Mouse (Mus musculus): ENCODE measurements around the gene Selenoo. TPM values are rescaled to one million over a fixed set of nuclear protein-coding genes. Genes with fewer than 3 reads are reported as not detected.

Selenoo gene
- polyA plus RNA-seq, 1 experiment, result 9.2 TPM

- Histone ChIP-seq H3K4me1 (ENCODE audit: control insufficient read depth, insufficient read depth, low read length) (peaks cover 2% of the 10 kb centered on the region), H3K4me3 (ENCODE audit: low read depth, low read length) (peak overlapping the region; percentile 64), H3K27ac (ENCODE audit: insufficient read depth, low read length) (no peak overlapping the region), H3K36me3 (ENCODE audit: control insufficient read depth, insufficient read depth, low read length, poor library complexity, severe bottlenecking) (no peaks in the 10 kb centered on the region), H3K9me3 (replicated peaks; ENCODE audit: control insufficient read depth, insufficient read depth, low read length, poor library complexity, severe bottlenecking) (no peaks in the 10 kb centered on the region), H3K9ac (ENCODE audit: low read depth, poor library complexity, severe bottlenecking) (peak overlapping the region; percentile 62), H3K27me3 (ENCODE audit: control insufficient read depth, insufficient read depth, low read length, poor library complexity, severe bottlenecking) (peaks cover 2% of the 10 kb centered on the region; the same call in 1 of the 2 replicates)
- TF ChIP-seq CTCF (IDR thresholded peaks at IDR 0.05; ENCODE audit: low read depth, low read length) (no peak), POLR2A (IDR thresholded peaks at IDR 0.05; ENCODE audit: insufficient read depth, low read length) (no peak), EP300 (IDR thresholded peaks at IDR 0.05; ENCODE audit: insufficient read depth, low read depth, low read length) (no peak)
Observed at GRCm38 (mm10) chr15:89060032-89060681, 28.7 kb upstream of the Selenoo start.

- TF ChIP-seq POLR2A (IDR thresholded peaks at IDR 0.05; ENCODE audit: insufficient read depth, low read length) (no peak), EP300 (IDR thresholded peaks at IDR 0.05; ENCODE audit: insufficient read depth, low read depth, low read length) (no peak), CTCF (IDR thresholded peaks at IDR 0.05; ENCODE audit: low read depth, low read length) (no peak)
- H3K36me3 ChIP-seq (ENCODE audit: control insufficient read depth, insufficient read depth, low read length, poor library complexity, severe bottlenecking), result no peaks in the 10 kb centered on the region
- H3K4me3 ChIP-seq (ENCODE audit: low read depth, low read length), result no peak overlapping the region
- H3K4me1 ChIP-seq (ENCODE audit: control insufficient read depth, insufficient read depth, low read length), result peaks cover 2% of the 10 kb centered on the region
- H3K27me3 ChIP-seq (ENCODE audit: control insufficient read depth, insufficient read depth, low read length, poor library complexity, severe bottlenecking), result peaks cover 2% of the 10 kb centered on the region; the same call in 1 of the 2 replicates
- H3K9ac ChIP-seq (ENCODE audit: low read depth, poor library complexity, severe bottlenecking), result no peak overlapping the region
- H3K27ac ChIP-seq (ENCODE audit: insufficient read depth, low read length), result no peak overlapping the region
- no peaks in the 10 kb centered on the region for H3K9me3 ChIP-seq (replicated peaks; ENCODE audit: control insufficient read depth, insufficient read depth, low read length, poor library complexity, severe bottlenecking)
Observed at GRCm38 (mm10) chr15:89060811-89061460, 27.9 kb upstream of the Selenoo start.

GRCm38 (mm10) chr15:89061761-89062517 lies 26.9 kb upstream of the Selenoo start:
- Histone ChIP-seq H3K9ac (ENCODE audit: low read depth, poor library complexity, severe bottlenecking) (no peak overlapping the region), H3K27ac (ENCODE audit: insufficient read depth, low read length) (no peak overlapping the region), H3K36me3 (ENCODE audit: control insufficient read depth, insufficient read depth, low read length, poor library complexity, severe bottlenecking) (no peaks in the 10 kb centered on the region), H3K4me1 (ENCODE audit: control insufficient read depth, insufficient read depth, low read length) (peaks cover 2% of the 10 kb centered on the region), H3K9me3 (replicated peaks; ENCODE audit: control insufficient read depth, insufficient read depth, low read length, poor library complexity, severe bottlenecking) (no peaks in the 10 kb centered on the region), H3K4me3 (ENCODE audit: low read depth, low read length) (no peak overlapping the region), H3K27me3 (ENCODE audit: control insufficient read depth, insufficient read depth, low read length, poor library complexity, severe bottlenecking) (peaks cover 2% of the 10 kb centered on the region; the same call in 1 of the 2 replicates)
- TF ChIP-seq POLR2A (IDR thresholded peaks at IDR 0.05; ENCODE audit: insufficient read depth, low read length) (no peak), EP300 (IDR thresholded peaks at IDR 0.05; ENCODE audit: insufficient read depth, low read depth, low read length) (no peak), CTCF (IDR thresholded peaks at IDR 0.05; ENCODE audit: low read depth, low read length) (no peak)

GRCm38 (mm10) chr15:89062518-89062910 lies 26.4 kb upstream of the Selenoo start:
- TF ChIP-seq POLR2A (IDR thresholded peaks at IDR 0.05; ENCODE audit: insufficient read depth, low read length), result no peak
- TF ChIP-seq EP300 (IDR thresholded peaks at IDR 0.05; ENCODE audit: insufficient read depth, low read depth, low read length), result no peak
- TF ChIP-seq CTCF (IDR thresholded peaks at IDR 0.05; ENCODE audit: low read depth, low read length), result no peak
- no peak overlapping the region for H3K4me3 ChIP-seq (ENCODE audit: low read depth, low read length)
- H3K9ac ChIP-seq (ENCODE audit: low read depth, poor library complexity, severe bottlenecking), result no peak overlapping the region
- no peaks in the 10 kb centered on the region for H3K9me3 ChIP-seq (replicated peaks; ENCODE audit: control insufficient read depth, insufficient read depth, low read length, poor library complexity, severe bottlenecking)
- H3K27me3 ChIP-seq (ENCODE audit: control insufficient read depth, insufficient read depth, low read length, poor library complexity, severe bottlenecking), result peaks cover 2% of the 10 kb centered on the region; the same call in 1 of the 2 replicates
- no peaks in the 10 kb centered on the region for H3K36me3 ChIP-seq (ENCODE audit: control insufficient read depth, insufficient read depth, low read length, poor library complexity, severe bottlenecking)
- H3K27ac ChIP-seq (ENCODE audit: insufficient read depth, low read length), result no peak overlapping the region
- peaks cover 2% of the 10 kb centered on the region for H3K4me1 ChIP-seq (ENCODE audit: control insufficient read depth, insufficient read depth, low read length)

GRCm38 (mm10) chr15:89063001-89063400 lies 25.9 kb upstream of the Selenoo start:
- H3K4me3 ChIP-seq (ENCODE audit: low read depth, low read length), result no peak overlapping the region
- no peaks in the 10 kb centered on the region for H3K36me3 ChIP-seq (ENCODE audit: control insufficient read depth, insufficient read depth, low read length, poor library complexity, severe bottlenecking)
- no peak overlapping the region for H3K9ac ChIP-seq (ENCODE audit: low read depth, poor library complexity, severe bottlenecking)
- H3K27me3 ChIP-seq (ENCODE audit: control insufficient read depth, insufficient read depth, low read length, poor library complexity, severe bottlenecking), result peaks cover 2% of the 10 kb centered on the region; the same call in 1 of the 2 replicates
- H3K27ac ChIP-seq (ENCODE audit: insufficient read depth, low read length), result no peak overlapping the region
- no peak for TF ChIP-seq CTCF (IDR thresholded peaks at IDR 0.05; ENCODE audit: low read depth, low read length)
- no peak for TF ChIP-seq POLR2A (IDR thresholded peaks at IDR 0.05; ENCODE audit: insufficient read depth, low read length)
- TF ChIP-seq EP300 (IDR thresholded peaks at IDR 0.05; ENCODE audit: insufficient read depth, low read depth, low read length), result no peak
- H3K4me1 ChIP-seq (ENCODE audit: control insufficient read depth, insufficient read depth, low read length), result peaks cover 2% of the 10 kb centered on the region
- H3K9me3 ChIP-seq (replicated peaks; ENCODE audit: control insufficient read depth, insufficient read depth, low read length, poor library complexity, severe bottlenecking), result no peaks in the 10 kb centered on the region

All from ES-Bruce4 (cell line).